Mouse (Mus musculus): ENCODE results near the gene Adora3. TPM values are rescaled to one million over a fixed set of nuclear protein-coding genes. Genes with fewer than 3 reads are reported as not detected.

The Adora3 gene
- polyA plus RNA-seq, 1 experiment: 0.19 TPM

GRCm38 (mm10) chr3:105957235-105957634, 86.6 kb downstream of the Adora3 start:
- H3K4me3 ChIP-seq (replicated peaks): peak overlapping the region; percentile 99
- H3K4me1 ChIP-seq: peaks cover 63% of the 10 kb centered on the region
- H3K36me3 ChIP-seq (replicated peaks; ENCODE audit: low read length): peaks cover 79% of the 10 kb centered on the region
- no peaks in the 10 kb centered on the region for H3K9me3 ChIP-seq
- TF ChIP-seq FLI1 (IDR thresholded peaks at IDR 0.05; ENCODE audit: low read length): no peak
- TF ChIP-seq GATA1 (IDR thresholded peaks at IDR 0.05; ENCODE audit: borderline replicate concordance, low read length): no peak
- no peaks in the 10 kb centered on the region for H3K27me3 ChIP-seq (replicated peaks)

GRCm38 (mm10) chr3:105958204-105958603, 87.5 kb downstream of the Adora3 start:
- Histone ChIP-seq H3K4me3 (replicated peaks) (peak overlapping the region; percentile 99), H3K27me3 (replicated peaks) (no peaks in the 10 kb centered on the region), H3K9me3 (no peaks in the 10 kb centered on the region), H3K36me3 (replicated peaks; ENCODE audit: low read length) (peaks cover 79% of the 10 kb centered on the region), H3K4me1 (peaks cover 67% of the 10 kb centered on the region)
- TF ChIP-seq FLI1 (IDR thresholded peaks at IDR 0.05; ENCODE audit: low read length): no peak

Other genes with a start within 250 kb of the Adora3 start
- gene Ddx20, start 183.3 kb upstream of the Adora3 start, polyA plus RNA-seq (2012; ENCODE audit: insufficient read depth, low replicate concordance): 2.9 TPM in 1 of 2 replicates, not detected in the other
- gene Inka2, start 166.3 kb upstream of the Adora3 start, polyA plus RNA-seq (2012; ENCODE audit: insufficient read depth, low replicate concordance): 4.4 and 6.7 TPM in 2 replicates
- 3.2 and 38.3 TPM in 2 replicates for gene Rap1a, start 69.5 kb upstream of the Adora3 start, polyA plus RNA-seq (2012; ENCODE audit: insufficient read depth, low replicate concordance)
- gene Tmigd3, start within 50 bp of the Adora3 start, polyA plus RNA-seq (2012; ENCODE audit: insufficient read depth, low replicate concordance): not detected in 2 replicates
- 34.4 and 41.9 TPM in 2 replicates for gene I830077J02Rik, start 61.8 kb downstream of the Adora3 start, polyA plus RNA-seq (2012; ENCODE audit: insufficient read depth, low replicate concordance)
- 39.6 and 78.6 TPM in 2 replicates for gene Wdr77, start 88.5 kb downstream of the Adora3 start, polyA plus RNA-seq (2012; ENCODE audit: insufficient read depth, low replicate concordance)
- gene Atp5f1, start 89.2 kb downstream of the Adora3 start, polyA plus RNA-seq (2012; ENCODE audit: insufficient read depth, low replicate concordance): 260 and 290 TPM in 2 replicates
- gene Ovgp1, start 102.9 kb downstream of the Adora3 start, polyA plus RNA-seq (2012; ENCODE audit: insufficient read depth, low replicate concordance): not detected in 2 replicates
- gene Pifo, start 143.8 kb downstream of the Adora3 start, polyA plus RNA-seq (2012; ENCODE audit: insufficient read depth, low replicate concordance): not detected in 2 replicates
- gene Chil5, start 162.0 kb downstream of the Adora3 start, polyA plus RNA-seq (2012; ENCODE audit: insufficient read depth, low replicate concordance): 1.0 TPM in 1 of 2 replicates, not detected in the other
- not detected in 2 replicates for gene Chia1, start 242.4 kb downstream of the Adora3 start, polyA plus RNA-seq (2012; ENCODE audit: insufficient read depth, low replicate concordance)

All from megakaryocyte, embryonic 14.5 days (primary cell).